Mouse (Mus musculus) stomach, postnatal 0 days (tissue): ENCODE measurements at regions not wholly inside any gene's neighbourhood (a gene's known extent, or its start where the extent isn't known, plus 50 kb on each side); places are given as distances from the start of the nearest gene placed in this dataset.

Experiments used
- CTCF ChIP-seq: IDR thresholded peaks from 2 replicates; pipeline ENCODE4 v1.5.1; 2016; ENCODE audit warnings: antibody characterized with exemption, low read depth, mild to moderate bottlenecking, moderate library complexity
- EP300 ChIP-seq: optimal IDR thresholded peaks from 2 replicates; pipeline ENCODE3; 2016; ENCODE audit warnings: antibody characterized with exemption

- TF ChIP-seq CTCF (no peak), EP300 (no peak)
Observed at GRCm38 (mm10) chr6:100146360-100146935, 140.8 kb downstream of the Rybp start.
